Mouse (Mus musculus): Measurements from ENCODE around the gene Klf16.

Klf16 gene
- long read RNA-seq, experiment 1, partial matches to known transcripts = 1 of 1 reads
- long read RNA-seq, experiment 1, other reads (novel, unspliced or antisense) = 0 of 1 reads
- long read RNA-seq, experiment 2, partial matches to known transcripts = 0 of 2 reads
- long read RNA-seq, experiment 2, other reads (novel, unspliced or antisense) = 0 of 2 reads

DNA sequence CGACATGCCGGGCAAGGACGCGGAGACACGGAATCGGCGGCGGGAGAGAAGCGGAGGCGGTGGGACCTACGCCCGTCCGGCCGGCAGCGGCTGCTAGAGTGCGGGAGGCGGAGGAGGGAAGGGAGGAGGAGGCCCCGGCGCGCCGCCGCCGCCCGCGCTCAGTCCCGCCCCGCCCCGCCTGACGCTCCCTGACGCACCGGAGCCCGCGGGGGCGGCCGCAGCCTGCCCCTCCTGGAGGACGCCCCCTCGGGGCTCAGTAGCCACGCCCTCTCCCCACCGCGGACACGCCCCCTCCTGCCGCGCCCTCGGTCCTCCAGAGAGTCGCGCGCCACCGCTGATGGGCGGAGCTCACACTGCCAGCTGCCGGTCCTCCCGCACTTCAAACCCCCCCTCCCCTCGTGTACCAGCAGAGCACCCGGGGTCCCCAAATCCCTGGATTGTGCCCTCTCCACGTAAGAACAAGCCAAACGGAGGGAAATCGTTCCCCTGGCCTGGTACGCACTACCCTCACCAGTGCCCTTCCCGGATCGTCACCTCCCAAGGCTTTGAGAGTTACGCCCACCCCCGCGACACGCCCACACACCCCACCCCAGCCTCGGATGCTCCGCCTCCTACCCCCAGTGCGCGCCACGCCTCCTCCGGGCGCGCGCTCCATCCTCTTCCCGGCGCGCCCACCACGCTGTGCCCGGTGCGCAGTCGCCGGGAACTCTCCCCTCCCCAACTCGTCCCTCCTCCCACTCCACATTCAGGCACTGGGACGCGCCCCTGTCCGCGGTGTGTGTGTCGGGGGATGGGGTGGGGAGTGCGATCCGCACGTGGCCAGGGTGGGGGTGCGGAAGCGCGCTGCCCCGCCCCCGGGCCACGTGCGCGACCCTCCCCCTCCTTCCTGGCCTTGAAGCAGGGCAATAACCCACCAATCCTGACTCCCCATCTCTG lies at the start of gene Klf16:
Gene Klf16, minus strand, starts transcription at position 127 of the 936 bp plus-strand sequence.
- intact Hi-C loops (cut with DNase I) = loop anchor here (5.0 kb wide), 2 partner anchors 45 to 110 kb away; partner anchors contain the start of gene Csnk1g2

DNA sequence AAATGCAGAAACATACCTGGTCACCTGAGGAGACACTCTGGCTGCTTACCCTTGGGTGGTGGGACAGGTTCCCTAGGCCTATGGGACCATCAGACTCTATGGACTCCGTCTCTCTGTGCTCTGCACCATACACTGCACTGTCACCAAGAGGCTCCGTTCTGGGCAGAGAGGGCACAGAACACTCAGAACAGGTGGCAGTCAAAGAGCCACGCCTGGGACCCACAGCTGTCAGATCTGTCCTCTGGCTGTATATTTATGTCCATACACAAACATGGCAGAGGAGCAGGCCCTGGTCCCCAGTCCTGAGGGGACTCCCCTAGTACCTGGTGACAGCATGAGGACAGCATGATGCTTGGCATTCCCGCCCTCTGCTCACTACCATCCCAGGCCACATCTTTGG lies 48.6 kb upstream of the Klf16 start:
- intact Hi-C loops (cut with DNase I) = no loop called here

DNA sequence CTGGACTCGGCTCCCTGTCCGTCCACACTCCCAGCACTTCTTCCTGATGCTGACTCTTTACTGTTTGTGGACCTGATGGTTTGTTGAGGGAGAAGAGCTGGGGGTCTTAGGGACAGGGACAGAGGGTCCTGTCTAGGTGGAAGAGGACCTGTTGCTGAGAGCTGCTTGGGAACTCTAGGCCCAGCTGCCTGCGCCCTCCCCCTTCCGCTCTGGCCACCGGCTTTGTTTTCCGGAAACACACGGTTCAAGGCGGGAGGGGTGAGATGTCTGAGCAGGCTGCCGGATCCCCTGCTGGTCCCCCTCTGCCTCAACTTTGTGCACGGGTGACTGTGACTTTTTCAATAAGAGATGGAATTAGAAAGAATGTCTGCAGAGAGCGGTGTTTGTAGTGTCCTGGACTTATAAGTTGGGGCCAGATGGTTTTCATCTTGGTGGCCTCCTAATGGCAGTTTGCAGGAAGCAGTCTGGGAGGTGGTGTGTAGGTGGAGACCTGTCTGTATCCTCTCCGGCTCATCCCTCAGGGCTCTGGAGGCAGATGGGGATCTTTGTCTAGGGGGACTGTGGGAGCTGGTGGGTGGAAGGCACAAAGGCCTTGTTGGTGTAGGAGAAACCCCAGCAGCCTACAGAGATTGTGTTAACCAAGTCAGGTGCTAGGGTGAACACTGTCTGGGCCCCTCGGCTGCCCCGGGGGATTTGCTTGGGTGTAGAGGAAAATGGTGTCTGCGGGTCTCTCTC lies 46.5 kb upstream of the Klf16 start:
- intact Hi-C loops (cut with DNase I) = loop anchor here (5.0 kb wide), 1 partner anchor 46 kb away; the partner anchor contains the start of gene Klf16

DNA sequence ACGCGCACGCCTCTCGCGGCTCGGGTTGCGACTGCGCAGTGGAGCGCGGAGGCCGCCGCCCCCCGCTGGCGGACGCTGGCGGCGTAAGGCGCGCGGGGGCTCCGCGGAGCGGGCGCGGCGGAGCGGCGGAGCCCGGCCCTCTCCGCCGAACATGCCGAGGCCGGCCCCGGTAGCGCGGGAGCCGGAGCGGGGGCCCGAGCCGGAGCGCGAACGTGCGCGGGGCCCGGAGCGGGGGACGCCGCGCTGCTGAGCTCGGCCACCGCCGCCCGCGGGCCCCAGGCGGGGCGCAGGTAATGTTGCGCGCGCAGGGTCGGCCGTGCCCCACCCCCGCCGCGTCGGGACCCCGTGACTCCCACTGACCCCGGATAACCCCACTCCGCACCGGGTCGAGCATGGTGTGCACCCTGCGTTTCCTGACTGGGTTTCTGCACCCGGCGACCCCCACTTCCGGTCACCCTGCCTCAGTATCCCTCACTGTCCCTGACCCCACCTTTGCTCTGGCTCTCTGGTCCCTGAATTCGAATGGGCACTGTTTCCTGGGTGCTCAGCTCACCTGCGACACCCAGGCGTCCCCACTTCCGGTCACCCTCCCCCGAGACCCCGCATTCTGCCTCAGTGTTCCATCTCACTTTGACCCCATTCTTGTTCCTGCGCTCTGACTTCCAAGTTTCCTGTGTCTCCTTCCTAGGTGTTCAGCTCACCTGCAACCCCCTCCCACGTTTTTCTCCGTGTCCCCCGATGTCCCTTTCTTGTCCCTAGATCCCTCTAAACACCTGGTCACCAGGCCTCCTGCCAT lies 45.7 kb upstream of the Klf16 start, which contains the start of gene Csnk1g2:
Gene Csnk1g2, plus strand, starts transcription at position 178 of the 796 bp plus-strand sequence.
- intact Hi-C loops (cut with DNase I) = loop anchor here (5.0 kb wide), 1 partner anchor 46 kb away; the partner anchor contains the start of gene Klf16

DNA sequence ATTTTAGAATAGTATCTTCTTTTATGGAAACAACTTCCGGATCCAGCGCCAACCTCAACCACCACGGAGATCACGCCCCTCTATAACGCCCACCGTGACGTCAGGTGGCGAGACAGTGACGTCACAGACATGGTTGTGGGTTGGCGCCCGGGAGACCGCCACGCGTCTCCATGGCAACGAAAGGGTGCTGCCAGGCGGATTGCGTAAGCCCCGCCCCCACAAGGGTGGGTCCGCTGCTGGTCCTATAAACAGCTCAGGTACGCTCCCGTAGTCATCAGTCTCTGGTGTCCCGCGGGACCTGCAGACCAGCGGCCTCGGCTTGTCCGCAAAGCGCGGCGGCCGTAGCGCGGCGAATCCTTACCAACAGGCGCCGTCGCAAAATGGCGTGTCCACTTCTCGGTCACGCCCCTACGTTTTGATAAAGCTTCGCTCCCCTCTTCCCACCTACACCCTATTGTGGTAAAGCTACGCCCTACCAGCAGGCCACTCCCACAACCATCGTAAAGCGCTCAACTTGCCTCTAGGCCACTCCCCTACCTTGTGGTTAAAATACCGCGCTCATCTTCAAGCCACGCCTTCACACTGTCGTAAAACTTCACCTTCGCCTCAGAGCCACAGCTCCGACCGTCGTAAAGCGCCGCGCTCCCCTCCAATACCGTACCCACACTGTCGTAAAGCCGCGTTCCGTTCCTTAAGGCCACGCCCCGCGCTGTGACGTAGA lies 45.0 kb upstream of the Klf16 start:
- intact Hi-C loops (cut with DNase I) = loop anchor here (5.0 kb wide), 1 partner anchor 45 kb away; the partner anchor contains the start of gene Klf16

DNA sequence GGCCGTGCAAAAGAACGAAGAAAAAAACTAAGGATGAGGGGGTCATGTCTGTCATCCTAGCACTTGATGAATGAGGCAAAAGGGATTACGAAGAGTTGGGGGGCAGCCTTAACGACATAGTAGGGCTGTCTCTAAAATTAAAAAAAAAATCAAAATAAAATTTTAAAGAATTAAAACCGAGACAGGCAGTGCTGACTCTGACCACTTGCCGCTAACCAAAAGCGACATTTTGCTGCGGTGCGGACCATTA lies 44.5 kb upstream of the Klf16 start:
- intact Hi-C loops (cut with DNase I) = loop anchor here (5.0 kb wide), 1 partner anchor 44 kb away; the partner anchor contains the start of gene Klf16

DNA sequence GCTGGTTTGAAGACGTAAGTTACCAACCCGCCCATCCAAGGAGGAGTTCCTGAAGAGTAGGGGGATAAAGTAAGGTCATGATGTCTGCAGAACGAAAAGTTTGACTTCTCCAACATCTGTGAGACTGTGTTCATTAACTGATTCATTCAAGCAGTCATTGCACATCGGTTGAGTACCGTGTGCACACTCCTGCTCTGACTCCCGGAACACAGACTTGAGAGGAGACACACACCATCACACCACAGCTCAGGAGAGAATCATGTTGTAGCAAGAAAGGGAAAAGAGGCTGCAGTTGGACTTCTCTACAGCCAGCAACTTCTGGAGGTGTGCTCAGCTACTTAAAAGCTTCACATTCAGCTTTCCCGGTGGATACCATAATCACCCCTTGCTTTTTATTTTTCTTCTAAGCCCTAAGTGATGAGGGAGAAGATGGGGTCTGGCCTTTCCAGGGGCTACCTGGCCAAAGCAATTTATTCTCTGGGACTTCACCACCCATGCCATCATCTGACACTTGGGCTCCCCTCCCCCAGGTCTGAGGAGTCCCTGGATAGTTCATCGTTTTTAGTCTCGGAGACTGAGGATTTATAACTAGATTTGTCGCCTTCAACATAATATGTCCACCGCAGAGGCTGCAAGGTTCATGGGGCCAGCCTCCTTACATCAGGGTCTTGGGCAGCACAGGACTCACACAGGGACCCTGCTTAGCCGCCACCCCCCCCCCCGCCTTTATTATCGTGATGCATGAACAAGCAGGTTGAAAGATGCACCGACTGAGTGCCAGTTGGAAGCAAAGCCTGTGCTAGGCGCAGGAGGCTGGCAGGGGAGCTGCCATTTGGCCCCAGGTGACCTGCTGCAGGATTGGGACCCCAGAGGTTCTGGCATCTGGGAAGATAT lies 43.9 kb upstream of the Klf16 start:
- intact Hi-C loops (cut with DNase I) = loop anchor here (5.0 kb wide), 1 partner anchor 44 kb away; the partner anchor contains the start of gene Klf16

DNA sequence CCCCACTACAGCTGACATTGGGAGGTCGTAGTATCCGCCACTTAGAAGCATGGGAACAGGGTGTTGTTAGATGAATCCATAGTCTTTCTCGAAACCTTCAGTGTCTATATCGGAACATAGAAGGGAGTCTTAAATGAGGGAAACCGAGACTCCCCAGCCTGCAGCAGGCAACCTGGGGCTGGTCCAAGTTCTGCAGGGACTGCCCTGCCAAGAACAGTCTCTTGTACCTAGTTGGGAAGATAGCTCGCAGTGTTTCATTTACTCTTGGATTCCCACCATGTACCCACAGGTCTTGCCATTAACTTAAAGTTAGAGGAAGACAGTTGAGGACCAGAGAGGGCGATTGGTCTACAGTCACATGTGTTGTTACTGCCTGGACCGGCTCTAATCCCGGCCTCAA lies 43.2 kb upstream of the Klf16 start:
- intact Hi-C loops (cut with DNase I) = loop anchor here (5.0 kb wide), 1 partner anchor 43 kb away; the partner anchor contains the start of gene Klf16

DNA sequence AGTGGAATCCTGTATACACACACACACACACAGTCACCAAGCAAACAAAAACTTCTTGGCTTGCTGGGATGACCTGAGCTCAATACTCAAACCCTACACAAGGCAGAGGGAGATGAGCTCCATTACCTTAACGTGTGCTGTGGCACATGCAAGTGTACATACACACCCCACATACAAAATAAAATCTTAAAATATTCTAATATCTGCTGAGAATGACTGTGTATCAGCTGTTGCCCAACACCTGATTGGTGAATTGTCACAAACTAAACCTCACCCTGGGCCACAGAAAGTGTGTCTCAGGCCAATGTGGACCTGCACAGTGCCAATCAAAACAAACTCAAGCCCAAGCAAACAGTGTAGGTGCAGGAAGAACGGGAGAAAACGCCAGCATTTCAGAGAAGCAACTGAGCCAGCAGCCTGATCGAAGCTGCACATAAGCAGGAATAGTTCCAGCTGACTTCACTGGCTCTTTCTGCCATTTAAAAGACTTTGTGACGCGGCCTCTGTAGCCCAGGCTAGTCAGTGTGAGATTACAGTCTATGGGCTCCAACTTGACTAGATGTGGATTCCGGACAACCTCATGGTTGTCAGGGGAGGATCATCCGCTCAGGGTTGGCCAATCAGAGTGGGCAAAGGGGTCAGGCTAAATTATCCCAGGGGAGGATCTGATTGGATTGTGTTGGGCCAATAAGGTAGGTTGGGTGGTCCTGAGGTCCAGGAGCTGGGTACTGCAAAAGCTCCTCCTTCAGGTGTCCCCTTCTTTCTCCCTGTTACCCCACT lies 42.5 kb upstream of the Klf16 start:
- intact Hi-C loops (cut with DNase I) = loop anchor here (5.0 kb wide), 1 partner anchor 42 kb away; the partner anchor contains the start of gene Klf16

DNA sequence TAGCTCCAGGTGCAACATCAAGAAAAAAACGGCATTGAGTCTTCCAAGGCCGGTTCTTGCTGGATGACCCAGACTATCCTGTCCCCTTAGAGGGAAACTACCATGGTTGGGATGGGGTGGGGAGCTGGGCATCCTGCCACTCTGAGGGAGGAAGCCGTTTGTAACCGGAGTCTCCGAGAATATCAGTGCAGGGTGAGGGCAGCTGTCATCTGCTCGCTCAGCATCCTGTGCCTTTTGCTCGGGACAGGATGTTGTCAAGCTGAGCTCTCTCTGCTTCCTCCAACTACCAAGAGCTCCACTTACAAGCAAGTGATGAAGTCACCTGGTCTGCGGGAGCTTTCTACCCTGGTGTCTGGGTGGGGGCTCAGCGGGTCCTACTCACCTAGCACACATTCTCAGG lies 41.1 kb upstream of the Klf16 start:
- intact Hi-C loops (cut with DNase I) = no loop called here

DNA sequence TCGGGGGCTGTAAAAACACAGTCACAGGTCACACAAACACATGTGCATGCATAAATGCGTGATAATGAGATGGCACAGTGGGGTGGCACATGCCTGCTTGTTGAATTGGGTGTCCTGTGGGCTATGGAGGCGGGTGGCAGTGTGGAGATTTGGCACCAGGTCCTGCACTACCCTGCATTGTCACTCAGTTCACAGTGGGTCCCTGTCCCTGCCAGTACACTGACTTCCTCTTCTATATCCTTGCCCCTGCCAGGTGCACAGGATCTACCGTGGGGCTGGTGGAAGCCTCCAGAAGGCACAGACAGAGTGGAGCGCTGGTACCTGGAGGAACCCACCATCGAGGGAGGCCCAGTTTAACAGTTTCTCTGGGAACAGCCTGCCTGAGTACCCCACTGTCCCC lies 37.2 kb upstream of the Klf16 start:
- intact Hi-C loops (cut with DNase I) = loop anchor here (5.0 kb wide), 1 partner anchor 73 kb away; no protein-coding TSS in a partner anchor

DNA sequence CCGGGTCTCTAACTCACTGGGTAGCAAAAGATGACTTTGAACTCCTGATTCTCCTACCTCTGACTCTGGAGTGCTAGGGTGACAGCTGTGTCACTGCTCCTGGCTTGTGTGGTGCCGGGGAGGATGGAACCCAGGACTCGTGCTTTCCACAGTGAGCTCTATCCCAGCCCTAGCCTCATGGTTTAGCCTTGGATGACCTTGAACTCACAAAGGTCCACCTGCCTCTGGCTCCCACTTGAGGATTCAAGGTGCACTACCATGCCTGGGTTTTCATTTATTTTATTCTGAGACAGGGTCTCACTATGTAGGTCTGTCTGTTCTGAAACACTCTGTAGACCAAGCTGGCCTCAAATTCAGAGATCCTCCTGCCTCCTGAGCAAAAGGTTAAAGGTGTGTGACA lies 36.7 kb upstream of the Klf16 start:
- intact Hi-C loops (cut with DNase I) = loop anchor here (5.0 kb wide), 1 partner anchor 73 kb away; no protein-coding TSS in a partner anchor

DNA sequence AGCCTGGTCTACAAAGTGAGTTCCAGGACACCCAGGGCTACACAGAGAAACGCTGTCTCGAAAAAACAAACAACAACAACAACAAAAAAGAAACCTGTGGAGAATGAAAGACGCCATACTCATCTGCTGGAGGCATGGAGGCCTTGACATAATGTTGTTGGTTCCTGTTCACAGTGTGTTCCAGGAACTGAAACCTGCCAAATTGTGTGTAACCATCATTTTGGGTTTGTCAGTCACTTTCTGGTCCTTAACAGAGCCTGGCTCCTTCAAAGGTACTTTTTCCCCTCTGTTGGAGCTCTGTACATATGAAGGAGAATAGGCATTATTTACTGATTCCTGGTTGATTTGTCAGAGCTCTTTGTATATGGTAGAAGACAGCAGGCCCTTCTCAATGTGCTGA lies 34.8 kb upstream of the Klf16 start:
- intact Hi-C loops (cut with DNase I) = loop anchor here (5.0 kb wide), 1 partner anchor 75 kb away; no protein-coding TSS in a partner anchor

DNA sequence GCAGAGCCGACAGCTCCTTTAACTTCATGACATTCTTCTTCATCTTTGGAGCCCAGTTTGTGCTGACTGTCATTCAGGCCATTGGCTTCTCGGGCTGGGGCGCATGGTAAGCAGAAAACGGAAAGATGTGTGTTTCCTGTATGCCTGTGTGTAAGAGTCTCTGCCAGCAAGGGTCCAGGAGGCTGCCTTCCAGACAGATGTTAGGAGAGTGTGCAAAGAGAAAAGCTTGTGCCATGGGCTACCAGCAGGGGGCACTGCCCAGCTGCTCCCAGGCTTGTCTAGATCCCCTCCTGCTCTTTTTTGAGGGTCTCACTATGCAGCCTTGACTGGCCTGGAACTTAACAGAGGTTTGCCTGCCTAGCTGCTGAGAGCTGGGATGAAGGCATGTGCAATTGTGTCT lies 33.9 kb upstream of the Klf16 start:
- intact Hi-C loops (cut with DNase I) = loop anchor here (5.0 kb wide), 1 partner anchor 76 kb away; no protein-coding TSS in a partner anchor

DNA sequence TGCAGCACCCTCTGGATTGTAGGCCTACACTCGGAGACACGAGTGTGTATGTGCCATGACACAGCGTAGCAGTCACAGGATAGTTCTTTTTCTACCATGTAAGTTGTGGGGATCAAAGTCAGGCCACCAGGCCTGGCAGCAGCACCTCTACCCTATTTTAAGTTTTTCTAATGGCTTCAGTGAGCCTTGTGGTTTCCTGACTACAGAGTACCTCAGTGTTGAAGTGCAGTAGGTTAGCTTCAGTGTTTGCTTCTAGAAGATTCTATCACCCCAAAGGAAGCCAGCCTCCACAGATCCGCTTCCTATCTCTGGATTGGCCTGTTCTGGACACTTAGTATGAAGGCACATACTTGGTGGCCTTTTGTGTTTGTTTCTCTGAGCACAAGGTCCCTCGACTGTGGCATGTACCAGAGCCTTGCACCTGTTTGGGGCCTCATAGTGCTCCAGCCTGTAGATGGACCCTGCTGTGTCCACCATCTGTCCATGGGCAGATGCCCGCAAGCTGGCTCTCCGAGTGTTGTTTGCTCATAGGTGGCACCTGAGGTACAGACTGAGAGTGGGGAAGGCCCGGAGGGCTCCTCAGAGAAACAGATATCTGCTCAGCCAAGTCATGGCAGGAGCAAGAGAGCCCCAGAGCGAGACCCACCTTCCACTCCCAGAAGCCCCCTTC lies 33.1 kb upstream of the Klf16 start:
- intact Hi-C loops (cut with DNase I) = loop anchor here (5.0 kb wide), 1 partner anchor 77 kb away; no protein-coding TSS in a partner anchor

DNA sequence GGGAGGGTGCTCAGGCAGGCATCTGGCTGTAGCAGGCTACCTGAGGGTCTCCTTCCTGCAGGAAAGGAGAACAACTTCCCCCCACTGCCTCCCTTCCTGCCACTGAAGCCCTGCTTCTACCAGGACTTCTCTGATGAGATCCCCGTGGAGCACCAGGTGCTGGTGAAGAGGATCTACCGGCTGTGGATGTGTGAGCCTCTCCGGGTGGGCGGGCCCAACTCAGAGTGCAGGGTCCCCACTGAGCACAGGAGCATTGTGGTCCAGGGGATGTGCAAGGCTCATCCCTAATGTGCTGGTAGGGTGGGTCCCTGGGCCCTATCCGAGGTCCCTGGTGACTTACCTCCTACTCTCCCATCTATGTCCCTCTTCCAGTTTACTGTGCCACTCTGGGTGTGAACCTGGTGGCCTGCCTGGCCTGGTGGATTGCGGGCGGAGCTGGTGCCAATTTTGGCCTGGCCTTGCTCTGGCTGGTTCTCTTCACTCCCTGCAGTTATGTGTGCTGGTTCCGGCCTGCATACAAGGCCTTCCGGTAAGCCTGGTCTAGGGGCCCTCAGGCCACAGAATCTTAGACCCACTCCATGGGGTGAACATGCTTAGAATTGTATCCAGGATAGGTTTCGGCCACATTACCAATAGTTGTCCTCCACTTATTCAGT lies 32.3 kb upstream of the Klf16 start:
- intact Hi-C loops (cut with DNase I) = loop anchor here (5.0 kb wide), 1 partner anchor 48 kb away; the partner anchor contains the start of gene Btbd2

DNA sequence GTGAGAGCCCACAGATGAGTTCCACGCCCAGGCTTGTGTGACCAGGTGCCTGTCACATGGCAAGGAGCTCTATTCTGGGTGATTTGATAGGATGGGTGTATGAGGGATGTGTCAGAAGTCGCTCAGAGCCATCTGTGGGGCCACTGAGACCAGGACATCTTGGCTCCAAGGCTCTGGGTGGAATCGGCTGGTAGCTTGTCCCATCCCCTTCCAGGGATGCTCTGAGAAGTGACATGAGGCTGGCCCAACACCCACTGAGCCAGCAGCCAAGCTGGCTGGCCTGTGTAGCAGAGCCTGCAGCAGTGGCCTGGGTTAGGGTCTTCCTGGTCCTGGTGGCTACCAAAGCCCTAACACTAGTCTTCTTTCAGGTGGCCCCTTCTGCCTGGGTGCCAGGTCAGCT lies 31.3 kb upstream of the Klf16 start:
- intact Hi-C loops (cut with DNase I) = loop anchor here (5.0 kb wide), 1 partner anchor 49 kb away; the partner anchor contains the start of gene Btbd2
